Mouse (Mus musculus) brain, embryonic 14.5 days (tissue): ENCODE data around the gene Irgq. TPM values are rescaled to one million over a fixed set of nuclear protein-coding genes. Genes with fewer than 3 reads are reported as not detected.
"Not testable (repeated sequence)": the region's sequence is repeated elsewhere in the genome, so short reads cannot be mapped to it uniquely, and the experiment has no call there.

Experiments used
- DNase-seq: peaks from one replicate; pipeline ENCODE4 v3.0.0-alpha.2; 2011; ENCODE audit warnings: low read depth
- CTCF ChIP-seq: fragments of 200-500 bp; IDR thresholded peaks from 2 replicates; pipeline ENCODE4 v1.5.1; 2012; ENCODE audit warnings: inconsistent platforms, mild to moderate bottlenecking, moderate library complexity, borderline replicate concordance; ENCODE audit not compliant: insufficient read depth, insufficient read length; ENCODE audit errors: extremely low read depth
- POLR2A ChIP-seq: fragments of 200-500 bp; IDR thresholded peaks from 2 replicates; pipeline ENCODE4 v1.6.1; 2012; ENCODE audit warnings: mild to moderate bottlenecking, inconsistent platforms, borderline replicate concordance; ENCODE audit not compliant: poor library complexity, insufficient read depth, insufficient read length, severe bottlenecking; ENCODE audit errors: extremely low read depth
- polyA plus RNA-seq: library from polyadenylated mRNA; depleted of rRNA; stranded (reverse); fragments of >200 nt; gene quantifications from 2 replicates; pipeline ENCODE4 v1.2.3, GENCODE M21; 2012

The Irgq gene
- polyA plus RNA-seq, 1 experiment = 66.4 TPM

DNA sequence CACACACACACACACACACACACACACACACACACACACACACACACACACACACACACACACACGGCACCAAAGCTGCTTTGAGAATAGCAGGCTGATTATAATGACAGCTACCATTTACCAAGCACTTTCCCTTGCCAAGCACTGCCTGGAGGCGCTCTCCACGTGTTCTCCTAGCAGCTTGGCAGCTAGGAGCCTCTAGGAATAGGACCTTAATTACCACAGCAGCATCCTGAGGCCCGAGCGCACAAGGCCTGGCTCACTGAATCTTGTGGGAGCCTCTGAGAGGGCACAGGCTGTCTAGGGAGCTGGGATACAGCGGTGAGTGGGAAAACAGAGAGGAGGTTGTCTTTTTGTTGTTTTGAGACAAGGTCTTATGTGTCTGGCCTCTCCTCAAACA is 12.8 kb upstream of the Irgq start:
- DNase-seq = peak; percentile 82
- TF ChIP-seq POLR2A (no peak), CTCF (no peak)

- no peak for DNase-seq
- no peak for TF ChIP-seq CTCF
- TF ChIP-seq POLR2A = no peak
Measured at GRCm38 (mm10) chr7:24519130-24519529, 11.4 kb upstream of the Irgq start.

DNA sequence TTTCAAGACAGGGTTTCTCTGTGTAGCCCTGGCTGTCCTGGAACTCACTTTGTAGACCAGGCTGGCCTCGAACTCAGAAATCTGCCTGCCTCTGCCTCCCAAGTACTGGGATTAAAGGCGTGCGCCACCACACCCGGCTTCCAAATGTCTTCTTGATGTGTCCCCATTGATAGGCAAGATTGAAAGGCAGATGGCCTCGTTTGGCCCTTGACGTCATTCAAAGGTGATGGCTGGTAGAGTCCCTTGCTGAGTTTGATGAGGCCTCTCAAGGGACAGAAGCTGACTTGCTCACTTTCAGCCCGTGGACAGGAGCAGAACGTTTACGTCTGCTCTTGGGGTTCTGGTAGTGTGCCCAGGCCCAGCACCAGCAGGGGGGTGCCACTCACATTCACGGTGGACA is 10.4 kb upstream of the Irgq start:
- DNase-seq = not testable (repeated sequence)

GRCm38 (mm10) chr7:24522805-24523204 is 7.7 kb upstream of the Irgq start:
- no peak for DNase-seq
- no peak for TF ChIP-seq POLR2A
- TF ChIP-seq CTCF = no peak

- no peak for DNase-seq
- TF ChIP-seq POLR2A (no peak), CTCF (no peak)
Measured at GRCm38 (mm10) chr7:24523723-24524122, 6.8 kb upstream of the Irgq start.

GRCm38 (mm10) chr7:24524978-24525377 is 5.5 kb upstream of the Irgq start:
- no peak for DNase-seq
- TF ChIP-seq POLR2A (no peak), CTCF (no peak)

- TF ChIP-seq POLR2A = no peak
- no peak for TF ChIP-seq CTCF
- peak; percentile 28 for DNase-seq
Measured at GRCm38 (mm10) chr7:24525686-24526420, 4.6 kb upstream of the Irgq start.

DNA sequence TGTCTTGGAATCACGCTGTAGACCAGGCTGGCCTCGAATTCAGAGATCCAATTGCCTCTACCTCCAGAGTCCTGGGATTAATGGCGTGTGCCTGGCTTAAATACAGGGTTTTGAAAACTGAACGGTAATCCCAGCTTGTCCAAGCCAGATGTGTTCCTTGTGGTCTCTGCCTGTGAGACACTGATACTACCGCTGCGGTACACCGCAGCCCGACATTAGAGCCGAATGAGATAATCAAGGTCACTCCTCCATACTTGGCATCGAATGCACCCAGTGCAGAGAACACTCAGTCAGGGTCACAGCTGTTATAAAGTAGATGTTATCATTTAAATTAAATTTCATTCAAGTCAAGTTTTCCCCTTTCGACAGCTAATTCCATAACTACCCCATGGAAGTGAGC is 1.6 kb upstream of the Irgq start:
- TF ChIP-seq CTCF (no peak), POLR2A (no peak)
- no peak for DNase-seq

DNA sequence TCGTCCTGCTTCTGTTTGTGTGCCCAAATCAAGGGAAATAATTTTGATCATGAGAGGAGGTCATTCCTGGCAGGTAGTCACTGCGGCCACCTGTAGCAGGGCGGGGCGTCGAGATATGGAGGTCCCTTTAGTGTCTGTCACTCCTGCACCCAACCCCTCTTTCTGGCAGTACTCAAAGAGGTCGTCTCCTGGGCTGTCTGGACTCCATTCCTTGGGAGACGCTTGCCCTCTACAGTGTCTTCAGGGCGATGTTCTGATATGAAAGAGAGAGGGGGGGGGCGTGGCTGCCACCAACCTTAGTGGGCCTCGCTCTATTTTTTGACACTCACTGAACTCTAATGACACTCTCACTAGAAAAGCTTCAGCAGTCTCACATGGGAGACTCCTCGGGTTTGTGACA is 909 bp upstream of the Irgq start:
- TF ChIP-seq POLR2A (no peak), CTCF (no peak)
- DNase-seq = no peak

GRCm38 (mm10) chr7:24531211-24531971 is 902 bp downstream of the Irgq start:
- TF ChIP-seq POLR2A (peak; percentile 28; the same call in 1 of the 2 replicates), CTCF (peak; percentile 82)
- DNase-seq = peak; percentile 90

DNA sequence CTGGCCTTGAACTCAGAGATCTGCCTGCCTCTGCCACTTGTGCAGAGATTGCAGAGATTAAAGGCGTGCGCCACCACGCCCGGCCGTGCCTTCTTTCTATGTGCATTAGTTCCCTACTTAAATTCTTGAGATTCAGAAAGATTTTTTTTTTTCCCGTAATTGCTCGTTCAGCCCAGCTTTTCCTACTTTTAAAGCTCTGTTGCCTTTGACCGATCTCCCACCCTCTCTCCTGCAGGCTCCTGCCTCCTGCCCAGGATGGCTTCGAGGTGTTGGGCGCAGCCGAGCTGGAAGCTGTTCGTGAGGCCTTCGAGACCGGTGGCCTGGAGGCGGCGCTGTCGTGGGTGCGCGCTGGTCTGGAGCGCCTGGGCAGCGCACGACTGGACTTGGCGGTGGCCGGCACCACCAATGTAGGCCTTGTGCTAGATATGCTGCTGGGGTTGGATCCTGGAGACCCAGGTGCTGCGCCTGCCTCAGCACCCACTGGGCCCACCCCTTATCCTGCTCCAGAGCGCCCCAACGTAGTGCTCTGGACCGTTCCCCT is 2.6 kb downstream of the Irgq start:
- no peak for DNase-seq
- TF ChIP-seq POLR2A (no peak), CTCF (no peak)

DNA sequence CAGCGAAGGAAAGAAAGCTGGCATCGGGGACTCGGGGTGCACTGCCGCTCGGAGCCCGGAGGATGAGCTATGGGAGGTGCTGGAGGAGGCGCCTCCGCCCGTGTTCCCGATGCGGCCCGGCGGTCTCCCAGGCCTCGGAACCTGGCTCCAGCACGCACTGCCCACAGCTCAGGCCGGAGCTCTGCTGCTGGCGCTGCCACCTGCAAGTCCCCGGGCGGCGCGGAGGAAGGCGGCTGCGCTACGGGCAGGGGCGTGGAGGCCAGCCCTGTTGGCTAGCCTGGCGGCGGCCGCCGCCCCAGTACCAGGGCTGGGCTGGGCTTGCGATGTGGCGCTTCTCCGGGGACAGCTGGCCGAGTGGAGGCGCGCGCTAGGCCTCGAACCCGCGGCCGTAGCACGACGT is 3.3 kb downstream of the Irgq start:
- TF ChIP-seq CTCF (no peak), POLR2A (no peak)
- DNase-seq = no peak

DNA sequence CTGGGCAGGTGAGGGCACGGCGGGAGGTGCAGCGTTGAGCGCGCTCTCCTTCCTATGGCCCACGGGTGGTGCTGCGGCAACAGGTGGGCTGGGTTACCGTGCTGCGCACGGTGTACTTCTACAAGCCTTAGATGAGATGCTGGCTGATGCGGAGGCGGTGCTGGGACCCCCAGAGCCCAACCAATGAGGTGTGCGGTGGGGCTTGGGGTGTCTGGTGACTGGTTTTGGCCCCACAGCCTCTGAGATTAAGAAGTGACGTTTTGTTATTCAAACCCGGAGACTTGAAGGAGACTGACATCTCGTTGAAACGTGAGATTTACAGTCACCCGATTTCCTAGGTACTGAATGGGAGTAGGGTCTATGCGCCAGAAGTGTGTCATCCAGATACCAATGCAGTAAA is 3.8 kb downstream of the Irgq start:
- TF ChIP-seq CTCF = no peak
- no peak for TF ChIP-seq POLR2A
- DNase-seq = no peak
